8 mouse cellular contexts compared by ENCODE assay signal in genomic region chr6:98105280-98106090, GRCm38 (mm10).
DNase-seq lines count a peak whose midpoint lies in the region; TF ChIP-seq lines count a peak whose summit lies in the region.

No protein-coding gene starts in this region.

- no peaks in the 10 kb centered on the region for H3K36me3 ChIP-seq in macrophage (ENCODE audit: inconsistent target)

- H3K27ac ChIP-seq in left cerebral cortex, adult 2 months, result peak overlapping the region; percentile 6; the same call in 1 of the 2 replicates
- no peak overlapping the region for H3K27ac ChIP-seq in macrophage

- peak; percentile 71 for DNase-seq in ZHBTc4 (ENCODE audit: low read depth, low spot score)
- DNase-seq in cerebellum, postnatal 36 days, result peak; percentile 68 to 82
- DNase-seq in gastrocnemius, adult 8-10 months (ENCODE audit: low spot score in 2 of 2), result peak; percentile 58 to 64
- peak; percentile 82 for DNase-seq in hindlimb bud, embryonic 11.5 days (ENCODE audit: extremely low spot score, low read depth, low spot score)
- DNase-seq in left cerebral cortex, adult 2 months (ENCODE audit: extremely low spot score in 1 of 2, low spot score in 2 of 2), result peak; percentile 76 to 88
- DNase-seq in retina, postnatal 7 days (ENCODE audit: low read depth, low spot score), result peak; percentile 49
- peak; percentile 57 to 63 for DNase-seq in urinary bladder, adult 18-20 months (ENCODE audit: low spot score in 2 of 2)

- WGBS in macrophage (ENCODE audit: missing documents), result 25% methylated on average over 18 of the region's 18 CpGs

- peak; percentile 96 for TF ChIP-seq CTCF in left cerebral cortex, adult 2 months (IDR thresholded peaks at IDR 0.05)

- no peaks in the 10 kb centered on the region for H3K79me2 ChIP-seq in macrophage (ENCODE audit: inconsistent target)

- intact Hi-C loops in left cerebral cortex, adult 2 months (cut with DNase I), result loop anchor here (1.0 to 10.0 kb wide), 7 partner anchors 277 to 1495 kb away; no protein-coding TSS in a partner anchor

- H3K4me3 ChIP-seq in left cerebral cortex, adult 2 months, result peak overlapping the region; percentile 49
- peak overlapping the region; percentile 33 for H3K4me3 ChIP-seq in macrophage (ENCODE audit: inconsistent target)
